Mouse (Mus musculus): ENCODE data around the gene Cox6b2. TPM values are rescaled to one million over a fixed set of nuclear protein-coding genes. Genes with fewer than 3 reads are reported as not detected.
A peak's percentile ranks its signal among the peaks of the same experiment; 100 is the strongest.

Gene Cox6b2
- polyA plus RNA-seq, 1 experiment: 94.6 TPM

DNA sequence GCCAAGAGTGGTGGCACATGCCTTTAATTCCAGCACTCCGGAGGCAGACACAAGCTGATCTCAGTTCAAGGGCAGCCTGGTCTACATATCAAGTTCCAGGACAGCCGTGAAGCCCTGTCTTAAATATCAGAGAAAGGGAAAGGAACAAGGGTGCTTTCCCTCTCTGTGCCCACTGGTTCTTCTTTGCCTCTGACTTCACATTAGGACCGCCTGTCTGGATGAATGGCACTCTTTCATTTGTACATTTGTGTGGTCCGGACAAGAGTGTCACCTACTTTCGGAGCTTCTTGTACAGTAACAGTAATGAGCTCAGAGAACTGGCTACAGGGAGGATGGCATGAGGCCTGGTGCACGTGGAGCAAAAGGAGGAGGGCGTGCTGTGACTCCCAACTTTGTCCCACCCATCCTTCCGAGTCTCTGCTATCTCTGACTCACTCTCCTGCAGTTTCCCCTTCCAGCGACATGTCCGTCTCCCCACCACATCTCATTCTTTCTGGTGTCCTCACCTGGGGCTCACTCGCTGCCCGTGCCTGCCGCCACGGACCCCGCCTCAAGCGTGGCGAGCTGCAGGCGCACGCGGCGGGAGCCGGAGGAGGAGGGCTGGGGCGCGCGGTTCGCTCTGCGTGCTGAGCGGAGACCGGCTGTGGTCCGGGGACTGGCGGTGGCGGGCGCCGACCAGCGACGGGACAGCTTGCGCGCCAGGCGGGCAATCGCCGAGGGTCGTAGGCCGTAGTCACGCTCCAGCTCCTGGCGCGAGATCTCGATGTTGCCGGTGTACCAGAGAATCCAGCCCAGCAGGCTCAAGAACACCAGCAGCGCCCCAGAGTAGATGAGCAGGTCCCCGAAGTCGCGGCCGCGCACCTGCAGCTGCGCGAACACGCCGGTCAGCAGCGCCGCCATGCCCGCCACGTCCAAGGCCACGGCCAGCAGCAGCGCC lies 35.9 kb upstream of the Cox6b2 start:
- no peak for TF ChIP-seq GATA1 (IDR thresholded peaks at IDR 0.05; ENCODE audit: borderline replicate concordance, low read length)
- TF ChIP-seq FLI1 (IDR thresholded peaks at IDR 0.05; ENCODE audit: low read length): no peak
- Histone ChIP-seq H3K36me3 (replicated peaks; ENCODE audit: low read length) (peaks cover 8% of the 10 kb centered on the region), H3K27me3 (replicated peaks) (no peaks in the 10 kb centered on the region), H3K4me3 (replicated peaks) (peak overlapping the region; percentile 96), H3K9me3 (no peaks in the 10 kb centered on the region), H3K4me1 (peaks cover 72% of the 10 kb centered on the region)

DNA sequence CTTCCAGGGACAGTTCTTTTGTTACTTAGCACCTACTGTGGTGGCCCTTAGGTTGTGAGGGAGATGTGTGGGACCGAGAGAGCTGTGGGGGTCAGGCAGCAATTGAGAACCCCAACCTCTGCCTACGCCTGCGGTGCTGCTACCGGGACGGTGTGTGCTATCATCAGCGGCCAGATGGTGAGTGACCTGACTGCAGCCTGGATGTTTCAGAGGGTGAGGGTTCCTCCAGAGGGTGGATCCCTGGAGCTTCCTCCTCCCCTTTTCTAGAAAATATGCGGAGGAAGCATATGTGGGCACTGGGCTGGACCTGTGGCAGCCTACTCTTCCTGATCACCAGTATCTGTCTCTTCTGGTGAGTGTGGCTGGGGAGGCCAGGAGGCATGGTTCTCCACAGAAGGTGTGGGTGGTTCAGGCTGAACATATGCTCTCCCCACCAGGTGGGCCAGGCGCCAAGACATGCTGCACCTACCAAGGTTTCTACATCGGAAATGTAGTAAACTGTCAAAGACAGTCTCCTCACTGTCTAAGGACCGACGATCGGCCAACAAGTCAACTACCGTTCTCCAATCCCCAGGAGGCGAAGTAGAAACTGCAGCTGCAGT lies 30.9 kb upstream of the Cox6b2 start:
- Histone ChIP-seq H3K4me3 (replicated peaks) (peak overlapping the region; percentile 79), H3K27me3 (replicated peaks) (no peaks in the 10 kb centered on the region), H3K4me1 (peaks cover 95% of the 10 kb centered on the region), H3K36me3 (replicated peaks; ENCODE audit: low read length) (peaks cover 3% of the 10 kb centered on the region), H3K9me3 (no peaks in the 10 kb centered on the region)
- no peak for TF ChIP-seq GATA1 (IDR thresholded peaks at IDR 0.05; ENCODE audit: borderline replicate concordance, low read length)
- TF ChIP-seq FLI1 (IDR thresholded peaks at IDR 0.05; ENCODE audit: low read length): no peak

DNA sequence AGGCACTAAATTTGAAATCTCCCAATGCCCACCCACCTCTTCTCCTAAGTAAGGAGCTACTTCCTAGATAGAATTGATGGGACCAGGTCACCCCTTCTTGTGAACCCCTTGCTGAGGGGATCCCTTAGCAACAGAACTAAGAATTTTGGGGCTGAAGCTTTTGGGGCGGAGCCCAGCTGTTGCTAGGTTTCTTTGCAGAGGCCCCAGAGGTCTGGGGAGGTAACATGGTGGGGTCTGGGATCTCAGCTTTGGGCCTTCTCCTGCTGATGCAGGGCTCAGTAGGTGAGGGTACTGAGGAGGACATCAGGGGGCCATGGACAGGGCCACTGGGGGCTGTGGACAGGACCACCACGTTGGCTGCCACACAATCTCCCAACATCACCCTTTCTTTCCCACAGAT lies 29.9 kb upstream of the Cox6b2 start, which contains the start of the genes Il11 and Tmem190:
Gene Il11, minus strand, starts transcription at position 101 of the 400 bp plus-strand sequence.
Gene Tmem190, plus strand, starts transcription at position 179 of the 400 bp plus-strand sequence.
- Histone ChIP-seq H3K4me1 (peaks cover 98% of the 10 kb centered on the region), H3K9me3 (no peaks in the 10 kb centered on the region), H3K4me3 (replicated peaks) (peak within 1 kb of the TSS; percentile 79), H3K36me3 (replicated peaks; ENCODE audit: low read length) (peaks cover 3% of the 10 kb centered on the region), H3K27me3 (replicated peaks) (peaks cover 7% of the 10 kb centered on the region)
- TF ChIP-seq GATA1 (IDR thresholded peaks at IDR 0.05; ENCODE audit: borderline replicate concordance, low read length) (no peak), FLI1 (IDR thresholded peaks at IDR 0.05; ENCODE audit: low read length) (no peak)

DNA sequence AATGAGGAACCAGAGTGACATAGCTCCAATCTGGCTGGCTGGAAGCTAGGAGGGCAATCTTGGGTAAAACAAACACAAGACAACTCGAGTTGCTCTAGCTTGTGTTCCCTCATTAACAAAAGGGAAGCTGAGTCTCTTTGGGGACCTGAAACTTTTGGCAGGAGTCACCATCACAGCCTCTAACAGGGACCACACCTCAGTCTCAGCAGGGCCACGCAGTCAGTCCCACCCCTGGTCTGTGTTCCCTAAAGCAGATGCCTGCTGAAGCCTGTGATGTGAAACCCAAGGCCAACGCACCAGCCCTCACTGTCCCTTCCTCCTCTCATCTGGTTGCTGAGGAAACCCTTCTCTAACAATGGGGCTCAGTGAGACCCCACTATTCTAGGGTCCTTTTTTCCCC lies 29.2 kb upstream of the Cox6b2 start:
- Histone ChIP-seq H3K4me3 (replicated peaks) (no peak overlapping the region), H3K9me3 (no peaks in the 10 kb centered on the region), H3K36me3 (replicated peaks; ENCODE audit: low read length) (peaks cover 3% of the 10 kb centered on the region), H3K4me1 (peaks cover 98% of the 10 kb centered on the region), H3K27me3 (replicated peaks) (peaks cover 13% of the 10 kb centered on the region)
- no peak for TF ChIP-seq FLI1 (IDR thresholded peaks at IDR 0.05; ENCODE audit: low read length)
- no peak for TF ChIP-seq GATA1 (IDR thresholded peaks at IDR 0.05; ENCODE audit: borderline replicate concordance, low read length)

DNA sequence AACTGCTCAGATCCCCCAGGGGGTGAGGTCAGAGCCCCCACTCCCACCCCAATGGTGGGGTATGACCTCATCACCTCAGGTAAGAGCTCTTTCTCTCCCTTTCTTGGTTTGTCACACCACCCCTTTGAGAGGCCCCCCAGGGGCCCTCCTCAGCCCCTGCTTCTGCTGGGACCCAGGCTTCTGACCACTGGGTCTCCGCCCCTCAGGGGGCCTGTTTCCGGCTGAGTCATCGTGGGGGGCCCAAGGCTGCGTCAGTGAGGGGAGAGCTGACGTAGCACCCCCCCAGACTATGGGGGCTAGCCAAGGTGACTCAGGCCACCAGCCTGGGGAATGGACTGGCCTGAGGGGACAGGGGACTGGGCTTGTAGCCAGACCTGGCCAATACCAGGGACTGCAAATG lies 27.0 kb upstream of the Cox6b2 start:
- TF ChIP-seq GATA1 (IDR thresholded peaks at IDR 0.05; ENCODE audit: borderline replicate concordance, low read length) (no peak), FLI1 (IDR thresholded peaks at IDR 0.05; ENCODE audit: low read length) (no peak)
- H3K27me3 ChIP-seq (replicated peaks): peaks cover 34% of the 10 kb centered on the region

DNA sequence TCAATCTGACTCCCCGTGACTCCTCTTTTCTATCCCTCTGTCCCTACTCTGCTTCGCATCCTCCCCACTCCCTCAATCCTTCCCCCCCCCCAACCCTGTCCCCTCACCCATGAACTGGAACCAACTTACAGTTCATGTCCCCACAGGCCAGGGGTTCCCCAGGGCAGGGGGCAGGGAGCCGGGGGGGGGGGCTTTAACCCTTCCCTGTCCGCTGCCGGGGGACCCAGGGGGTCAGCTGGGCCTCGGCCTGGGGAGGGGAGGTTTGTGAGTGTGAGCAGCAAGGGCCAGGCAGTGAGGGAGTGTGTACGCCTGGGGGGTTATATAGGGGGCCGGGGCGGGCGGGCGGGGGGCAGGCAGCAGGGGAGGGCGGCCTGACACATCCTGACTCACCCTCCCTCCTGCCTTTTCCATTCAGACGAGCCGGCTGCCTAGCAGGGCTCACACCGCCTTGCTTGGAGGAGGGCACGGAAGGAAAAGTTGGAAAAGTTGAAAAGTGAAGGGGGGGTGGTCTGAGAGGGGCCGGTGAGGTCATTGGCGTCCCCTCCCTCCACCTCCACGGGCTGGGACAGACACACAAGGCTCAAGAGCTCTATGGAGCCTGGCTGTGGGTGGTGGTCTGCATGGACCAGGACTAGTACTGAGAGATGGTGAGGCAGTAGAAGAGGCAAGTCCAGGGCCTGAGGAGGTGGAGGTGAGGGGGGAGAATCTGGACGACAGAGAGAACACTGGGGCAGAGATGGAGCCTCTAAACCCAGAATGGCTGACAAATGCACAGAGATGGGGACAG lies 25.1 kb upstream of the Cox6b2 start:
- H3K9me3 ChIP-seq: peaks cover 13% of the 10 kb centered on the region
- no peak overlapping the region for H3K4me3 ChIP-seq (replicated peaks)
- H3K36me3 ChIP-seq (replicated peaks; ENCODE audit: low read length): no peaks in the 10 kb centered on the region
- peaks cover 41% of the 10 kb centered on the region for H3K27me3 ChIP-seq (replicated peaks)
- H3K4me1 ChIP-seq: peaks cover 72% of the 10 kb centered on the region
- no peak for TF ChIP-seq GATA1 (IDR thresholded peaks at IDR 0.05; ENCODE audit: borderline replicate concordance, low read length)
- no peak for TF ChIP-seq FLI1 (IDR thresholded peaks at IDR 0.05; ENCODE audit: low read length)

More for the DNA sequence above, 27.0 kb upstream of the Cox6b2 start:
- Histone ChIP-seq H3K9me3 (peaks cover 10% of the 10 kb centered on the region), H3K36me3 (replicated peaks; ENCODE audit: low read length) (no peaks in the 10 kb centered on the region), H3K4me3 (replicated peaks) (peak overlapping the region; percentile 40), H3K4me1 (peaks cover 91% of the 10 kb centered on the region)

GRCm38 (mm10) chr7:4776861-4777830 lies 24.3 kb upstream of the Cox6b2 start:
- TF ChIP-seq FLI1 (IDR thresholded peaks at IDR 0.05; ENCODE audit: low read length) (no peak), GATA1 (IDR thresholded peaks at IDR 0.05; ENCODE audit: borderline replicate concordance, low read length) (no peak)
- Histone ChIP-seq H3K4me1 (peaks cover 63% of the 10 kb centered on the region), H3K9me3 (peaks cover 17% of the 10 kb centered on the region), H3K36me3 (replicated peaks; ENCODE audit: low read length) (no peaks in the 10 kb centered on the region), H3K4me3 (replicated peaks) (peak overlapping the region; percentile 90), H3K27me3 (replicated peaks) (peaks cover 41% of the 10 kb centered on the region)

DNA sequence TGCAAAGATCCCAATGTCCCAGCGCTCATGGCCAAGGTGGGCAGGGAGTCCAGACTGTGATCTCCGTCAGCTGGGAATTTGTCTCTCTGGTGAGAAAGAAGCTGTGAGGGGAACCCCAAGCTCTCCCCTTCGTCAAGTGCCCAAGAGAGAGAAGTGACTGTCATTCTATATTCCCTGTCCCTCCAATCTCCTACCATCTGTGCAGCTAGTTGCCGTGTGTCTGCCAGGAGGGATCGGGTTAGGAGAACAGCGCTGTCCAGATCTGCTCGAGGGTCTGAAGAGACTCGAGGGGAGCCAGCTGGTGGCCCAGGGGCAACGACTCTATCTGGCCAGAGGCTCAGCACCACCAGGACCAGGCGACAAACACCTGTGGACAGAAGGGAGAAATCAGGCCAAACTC lies 23.2 kb upstream of the Cox6b2 start:
- Histone ChIP-seq H3K4me3 (replicated peaks) (no peak overlapping the region), H3K4me1 (peaks cover 53% of the 10 kb centered on the region), H3K36me3 (replicated peaks; ENCODE audit: low read length) (no peaks in the 10 kb centered on the region), H3K9me3 (peaks cover 17% of the 10 kb centered on the region), H3K27me3 (replicated peaks) (peaks cover 42% of the 10 kb centered on the region)
- TF ChIP-seq FLI1 (IDR thresholded peaks at IDR 0.05; ENCODE audit: low read length) (no peak), GATA1 (IDR thresholded peaks at IDR 0.05; ENCODE audit: borderline replicate concordance, low read length) (no peak)
